Mouse (Mus musculus): ENCODE data around the gene Tut1.
"Not testable (repeated sequence)": the region's sequence is repeated elsewhere in the genome, so short reads cannot be mapped to it uniquely, and the experiment has no call there.

The Tut1 gene

GRCm38 (mm10) chr19:8999223-8999622 lies 45.6 kb downstream of the Tut1 start:
- no peak for DNase-seq (ENCODE audit: low spot score in 2 of 2)

GRCm38 (mm10) chr19:9006915-9007314 lies 53.3 kb downstream of the Tut1 start:
- not testable (repeated sequence) for DNase-seq (ENCODE audit: low spot score in 2 of 2)
